Mouse (Mus musculus): ENCODE measurements around the gene Bdp1. TPM values are rescaled to one million over a fixed set of nuclear protein-coding genes. Genes with fewer than 3 reads are reported as not detected.

Gene Bdp1
- total and polyA plus RNA-seq, 3 experiments = 19.7 to 73.2 (median 27.2) TPM

GRCm38 (mm10) chr13:100001790-100002196 is 102.1 kb downstream of the Bdp1 start (continued):
- TF ChIP-seq ZNF384 (IDR thresholded peaks at IDR 0.05; ENCODE audit: low read depth, low read length) (peak; percentile 94), MYC (IDR thresholded peaks at IDR 0.05; ENCODE audit: low read depth, low read length) (0 out of 2 replicates have a peak, but pooled peaks have one; percentile 30), CHD1 (IDR thresholded peaks at IDR 0.05; ENCODE audit: low read depth, low read length) (no peak), RAD21 (IDR thresholded peaks at IDR 0.05; ENCODE audit: low read depth, low read length) (peak; percentile 57), KAT2A (conservative IDR thresholded peaks at IDR 0.05; ENCODE audit: low read depth, low read length) (no peak), MEF2A (IDR thresholded peaks at IDR 0.05; ENCODE audit: extremely low read depth, insufficient replicate concordance, low read depth, low read length, poor library complexity, severe bottlenecking) (no peak)

- Histone ChIP-seq H3K27me3 (ENCODE audit: control insufficient read depth in 1 of 2, insufficient read depth in 2 of 2, low read length in 2 of 2) (no peaks in the 10 kb centered on the region), H3K9ac (ENCODE audit: control insufficient read depth, low read depth, low read length, poor library complexity, severe bottlenecking) (no peak overlapping the region), H3K27ac (ENCODE audit: control insufficient read depth, low read depth, low read length) (no peak overlapping the region), H3K4me1 (ENCODE audit: control insufficient read depth in 1 of 2, insufficient read depth in 2 of 2, low read length in 2 of 2) (peaks cover 17 to 21% of the 10 kb centered on the region in 2 experiments), H3K4me3 (ENCODE audit: control insufficient read depth in 1 of 2, insufficient read depth in 1 of 2, low read depth in 2 of 2, low read length in 2 of 2) (no peak overlapping the region), H3K9me3 (replicated peaks; ENCODE audit: insufficient read depth, low read length) (no peaks in the 10 kb centered on the region), H3K79me2 (ENCODE audit: control insufficient read depth, insufficient read depth, low read length, poor library complexity) (no peaks in the 10 kb centered on the region), H3K36me3 (ENCODE audit: control insufficient read depth in 1 of 2, insufficient read depth in 2 of 2, low read length in 2 of 2) (peaks cover 0 to 19% of the 10 kb centered on the region in 2 experiments; a peak in 2 of 4 replicates)
- TF ChIP-seq ZNF384 (IDR thresholded peaks at IDR 0.05; ENCODE audit: low read depth, low read length) (peak; percentile 35; the same call in 1 of the 2 replicates), RAD21 (IDR thresholded peaks at IDR 0.05; ENCODE audit: low read depth, low read length) (no peak)
- no peak for DNase-seq (ENCODE audit: low read depth, low spot score)
These were observed 104.8 kb downstream of the Bdp1 start for GRCm38 (mm10) chr13:99999078-99999477.

DNA sequence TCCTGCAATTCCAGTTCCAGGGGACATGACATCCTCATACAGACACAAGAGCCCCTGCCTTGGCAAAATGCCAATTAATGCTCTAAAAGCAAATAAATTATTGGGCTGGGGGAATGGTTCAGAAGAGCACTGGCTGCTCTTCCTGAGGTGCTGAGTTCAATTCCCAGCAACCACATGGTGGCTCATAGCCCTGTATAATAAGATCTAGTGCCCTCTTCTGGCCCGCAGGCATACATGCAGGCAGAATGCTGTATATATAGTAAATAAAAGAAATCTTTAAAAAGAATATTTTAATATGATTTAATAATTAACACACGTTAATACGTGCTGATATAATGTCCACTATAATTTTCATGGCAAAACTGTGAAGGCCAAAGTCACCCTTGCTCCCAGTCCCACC is 105.8 kb downstream of the Bdp1 start:
- no peak overlapping the region for H3K9ac ChIP-seq (ENCODE audit: control insufficient read depth, low read depth, low read length, poor library complexity, severe bottlenecking)
- peak; percentile 29 for DNase-seq (ENCODE audit: low read depth, low spot score)
- no peak overlapping the region for H3K4me3 ChIP-seq (ENCODE audit: control insufficient read depth in 1 of 2, insufficient read depth in 1 of 2, low read depth in 2 of 2, low read length in 2 of 2)
- no peaks in the 10 kb centered on the region for H3K27me3 ChIP-seq (ENCODE audit: control insufficient read depth in 1 of 2, insufficient read depth in 2 of 2, low read length in 2 of 2)
- H3K79me2 ChIP-seq (ENCODE audit: control insufficient read depth, insufficient read depth, low read length, poor library complexity) = no peaks in the 10 kb centered on the region
- no peak overlapping the region for H3K27ac ChIP-seq (ENCODE audit: control insufficient read depth, low read depth, low read length)
- no peaks in the 10 kb centered on the region for H3K9me3 ChIP-seq (replicated peaks; ENCODE audit: insufficient read depth, low read length)
- peaks cover 0 to 19% of the 10 kb centered on the region in 2 experiments; a peak in 2 of 4 replicates for H3K36me3 ChIP-seq (ENCODE audit: control insufficient read depth in 1 of 2, insufficient read depth in 2 of 2, low read length in 2 of 2)
- H3K4me1 ChIP-seq (ENCODE audit: control insufficient read depth in 1 of 2, insufficient read depth in 2 of 2, low read length in 2 of 2) = peaks cover 17 to 21% of the 10 kb centered on the region in 2 experiments
- TF ChIP-seq ZC3H11A (IDR thresholded peaks at IDR 0.05; ENCODE audit: low read depth, low read length) (no peak), SIN3A (IDR thresholded peaks at IDR 0.05; ENCODE audit: low read length) (no peak), NRF1 (IDR thresholded peaks at IDR 0.05; ENCODE audit: insufficient read depth, low read depth, low read length, poor library complexity, severe bottlenecking) (no peak), UBTF (IDR thresholded peaks at IDR 0.05; ENCODE audit: borderline replicate concordance, insufficient read depth, low read depth, low read length) (no peak), CTCF (IDR thresholded peaks at IDR 0.05 in 2 of 3, conservative IDR thresholded peaks at IDR 0.05 in 1 of 3; ENCODE audit: control insufficient read depth in 1 of 3, insufficient read depth in 1 of 3, low read depth in 2 of 3, low read length in 3 of 3, poor library complexity in 1 of 3, severe bottlenecking in 1 of 3) (peak; percentile 28 to 43 (median 35); a peak in 4 of 6 replicates), SMC3 (IDR thresholded peaks at IDR 0.05; ENCODE audit: low read depth, low read length) (peak; percentile 15; the same call in 1 of the 2 replicates), MYC (IDR thresholded peaks at IDR 0.05; ENCODE audit: low read depth, low read length) (peak; percentile 37; the same call in 1 of the 2 replicates), MYB (IDR thresholded peaks at IDR 0.05; ENCODE audit: low read depth, low read length) (no peak), RAD21 (IDR thresholded peaks at IDR 0.05; ENCODE audit: low read depth, low read length) (peak; percentile 9), ETS1 (IDR thresholded peaks at IDR 0.05; ENCODE audit: low read depth, low read length) (no peak)
